Mouse (Mus musculus) hindbrain, embryonic 12.5 days (tissue): ENCODE measurements around the gene Gjb3. TPM values are rescaled to one million over a fixed set of nuclear protein-coding genes. Genes with fewer than 3 reads are reported as not detected.

Experiments used
- ATAC-seq: fragments of 200-750 bp; cut with Nextera tagmentation; 2 replicates; pipeline ENCODE4 v1.8.0; 2017; ENCODE audit warnings: moderate TSS enrichment; ENCODE audit not compliant: low FRiP score
- H3K27ac ChIP-seq: fragments of 300-500 bp; sonication (generic); 2 replicates; pipeline ENCODE4 v1.5.1; 2016; ENCODE audit warnings: mild to moderate bottlenecking
- H3K27me3 ChIP-seq: fragments of 300-500 bp; sonication (generic); 2 replicates; pipeline ENCODE4 v1.6.1; 2016; ENCODE audit warnings: mild to moderate bottlenecking
- H3K36me3 ChIP-seq: fragments of 300-500 bp; sonication (generic); 2 replicates; pipeline ENCODE4 v1.6.1; 2016; ENCODE audit warnings: mild to moderate bottlenecking
- H3K4me1 ChIP-seq: fragments of 300-500 bp; sonication (generic); 2 replicates; pipeline ENCODE4 v1.6.1; 2016
- H3K4me2 ChIP-seq: fragments of 300-500 bp; sonication (generic); replicated peaks from 2 replicates; pipeline ENCODE4 v1.6.1; 2016; ENCODE audit warnings: mild to moderate bottlenecking
- H3K4me3 ChIP-seq: fragments of 300-500 bp; sonication (generic); 2 replicates; pipeline ENCODE4 v1.5.1; 2016; ENCODE audit warnings: mild to moderate bottlenecking
- H3K9ac ChIP-seq: fragments of 300-500 bp; sonication (generic); 2 replicates; pipeline ENCODE4 v1.6.1; 2016; ENCODE audit warnings: mild to moderate bottlenecking, moderate library complexity
- H3K9me3 ChIP-seq: fragments of 300-500 bp; sonication (generic); replicated peaks from 2 replicates; pipeline ENCODE4 v1.6.1; 2016; ENCODE audit warnings: mild to moderate bottlenecking
- WGBS: fragments of 180-500 bp; shearing (Covaris S2); methylation state at CpG from one replicate; pipeline ENCODE4 v1.1.7; 2016; 5-methylcytosine and 5-hydroxymethylcytosine counted together
- polyA plus RNA-seq: library from polyadenylated mRNA; unstranded; fragments of >200 nt; fragmentation: Nextera tagmentation; extraction: Ambion mirVana; gene quantifications from 2 replicates; pipeline ENCODE4 v1.2.1, GENCODE M21; 2016

Gene Gjb3
- 0.33 and 0.46 TPM in 2 replicates for polyA plus RNA-seq

DNA sequence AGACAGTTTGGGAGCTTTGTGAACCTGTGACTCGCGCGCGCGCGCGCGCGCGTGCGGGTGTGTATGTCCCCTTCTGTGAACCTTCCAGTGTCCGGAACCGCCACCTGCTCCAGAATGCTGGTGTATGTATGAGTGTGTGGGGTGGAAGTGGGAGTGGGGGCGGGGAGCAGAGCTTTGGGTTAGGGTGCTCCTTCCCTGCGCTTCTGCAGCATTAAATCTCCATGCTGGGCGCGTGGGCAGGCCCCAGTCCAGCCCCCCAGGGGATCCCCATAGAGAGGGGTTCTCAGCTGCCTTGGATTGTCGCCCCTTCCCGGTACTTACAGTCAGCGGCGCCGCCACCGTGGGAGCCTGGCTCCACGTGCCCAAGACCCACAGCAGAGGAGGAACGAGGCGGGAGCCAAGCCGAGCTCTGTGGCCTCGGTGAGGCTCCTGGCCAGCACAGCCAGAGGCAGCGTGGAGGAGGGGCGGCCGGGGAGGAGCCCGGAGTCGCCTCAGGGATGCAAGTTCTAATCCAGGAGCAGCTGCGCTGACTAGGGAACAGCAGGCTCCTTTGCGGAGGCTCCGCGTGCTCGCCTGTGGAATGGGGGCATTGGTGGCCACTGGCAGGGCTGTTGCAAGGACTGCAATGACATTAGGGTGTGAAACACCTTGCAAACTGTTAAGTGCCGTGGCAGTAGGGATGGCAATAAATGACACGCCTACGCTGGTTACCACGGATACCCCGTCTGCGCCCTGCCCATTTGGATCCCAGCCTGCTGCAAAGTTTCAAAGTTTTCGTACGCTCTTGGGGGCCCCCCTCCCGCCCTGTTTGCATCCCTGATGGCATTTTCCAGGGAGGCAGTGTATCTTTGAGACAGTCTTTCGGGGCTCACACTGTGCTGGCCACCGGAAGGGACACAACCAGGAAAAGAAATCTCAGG lies at the start of gene Gjb3:
TSS of gene Gjb3 (minus strand) at position 664 of the 920 bp plus-strand sequence.
- Histone ChIP-seq H3K36me3 (no peaks in the 10 kb centered on the region), H3K27ac (no peak within 1 kb of the TSS), H3K4me1 (peaks cover 31% of the 10 kb centered on the region), H3K9ac (no peak within 1 kb of the TSS), H3K4me2 (peak within 1 kb of the TSS; percentile 46), H3K4me3 (peak within 1 kb of the TSS; percentile 23), H3K9me3 (no peaks in the 10 kb centered on the region), H3K27me3 (peaks cover 62% of the 10 kb centered on the region)
- ATAC-seq = peak; percentile 36; the same call in 1 of the 2 replicates
- 2% methylated on average over 49 of the region's 49 CpGs for WGBS

DNA sequence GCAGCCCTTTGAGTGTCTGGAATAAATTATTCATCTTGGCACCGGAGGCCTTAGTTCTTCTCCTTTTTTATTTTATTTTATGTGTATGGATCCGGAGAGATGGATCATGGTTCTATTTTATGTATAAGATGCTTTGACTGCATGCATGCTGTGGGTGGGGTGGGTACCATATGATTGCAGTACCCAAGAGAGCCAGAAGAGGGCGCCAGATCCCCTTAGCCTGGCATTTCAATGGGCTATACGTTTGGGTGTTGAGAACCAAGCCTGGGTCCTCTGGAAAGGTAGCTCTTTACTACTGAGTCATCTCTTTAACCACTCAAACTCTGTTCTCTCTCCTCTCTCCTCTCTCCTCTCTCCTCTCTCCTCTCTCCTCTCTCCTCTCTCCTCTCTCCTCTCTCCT lies 46.7 kb upstream of the Gjb3 start:
- ATAC-seq = no peak
- Histone ChIP-seq H3K4me1 (peaks cover 19% of the 10 kb centered on the region), H3K4me2 (no peak overlapping the region), H3K4me3 (no peak overlapping the region), H3K27ac (no peak overlapping the region), H3K36me3 (no peaks in the 10 kb centered on the region), H3K9ac (no peak overlapping the region), H3K9me3 (no peaks in the 10 kb centered on the region), H3K27me3 (peaks cover 2% of the 10 kb centered on the region)
- WGBS = 32% methylated on average over 4 of the region's 4 CpGs

DNA sequence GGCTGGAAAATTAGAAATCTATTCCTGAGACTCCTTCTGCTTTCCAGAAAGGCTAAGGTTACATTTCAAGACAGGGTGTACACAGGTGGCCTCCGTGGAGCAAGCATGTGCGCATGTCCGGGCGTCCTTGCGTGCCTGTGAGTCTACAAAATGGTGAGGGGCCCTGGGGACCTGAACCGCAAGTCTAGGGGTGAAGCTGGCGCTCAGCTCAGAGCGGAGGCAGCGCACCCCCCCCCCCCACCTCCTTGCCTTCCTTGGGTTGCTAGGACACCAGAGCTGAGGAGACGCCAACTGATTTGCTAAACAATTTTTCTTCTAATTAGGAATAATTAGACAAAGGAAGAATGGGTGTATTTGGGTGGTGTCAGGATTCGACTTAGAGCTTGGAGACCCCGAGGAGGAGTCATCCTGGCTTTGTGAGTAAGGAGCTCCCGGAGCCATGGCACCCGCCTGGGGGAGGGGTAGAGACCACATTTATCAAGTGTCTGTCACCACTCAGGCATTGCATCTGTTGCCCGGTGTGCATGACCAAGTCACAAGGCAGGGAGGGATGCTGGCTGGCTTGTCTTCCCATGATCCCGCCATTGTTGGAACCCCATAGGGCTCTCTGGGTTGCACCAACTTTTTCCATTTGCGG lies 45.0 kb upstream of the Gjb3 start:
- peaks cover 2% of the 10 kb centered on the region for H3K27me3 ChIP-seq
- no peak overlapping the region for H3K9ac ChIP-seq
- no peaks in the 10 kb centered on the region for H3K36me3 ChIP-seq
- WGBS = 50% methylated on average over 17 of the region's 17 CpGs
- no peak overlapping the region for H3K4me3 ChIP-seq
- no peaks in the 10 kb centered on the region for H3K9me3 ChIP-seq
- H3K27ac ChIP-seq = no peak overlapping the region
- peak; percentile 86 for ATAC-seq
- peak overlapping the region; percentile 13; the same call in 1 of the 2 replicates for H3K4me2 ChIP-seq
- peaks cover 19% of the 10 kb centered on the region for H3K4me1 ChIP-seq

DNA sequence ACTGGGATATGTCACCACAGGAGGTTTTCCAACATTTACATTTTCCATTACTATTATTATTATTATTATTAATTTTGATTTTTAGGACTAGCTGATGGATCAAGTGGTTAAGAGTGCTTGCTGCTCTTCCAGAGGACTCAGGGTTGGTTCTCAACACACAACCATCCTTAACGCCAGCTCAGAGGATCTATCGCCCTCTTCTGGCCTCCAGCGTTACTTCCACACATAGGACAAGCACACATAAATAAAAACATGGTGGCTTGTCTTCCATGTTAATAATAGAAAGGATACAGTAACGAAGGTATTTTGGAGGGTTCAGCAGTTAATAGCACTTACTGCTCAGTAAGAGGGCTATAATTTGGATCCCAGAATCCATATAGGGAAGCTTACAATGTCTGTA lies 44.0 kb upstream of the Gjb3 start:
- H3K36me3 ChIP-seq = no peaks in the 10 kb centered on the region
- H3K27ac ChIP-seq = no peak overlapping the region
- ATAC-seq = no peak
- no peak overlapping the region for H3K4me2 ChIP-seq
- H3K9me3 ChIP-seq = no peaks in the 10 kb centered on the region
- peaks cover 2% of the 10 kb centered on the region for H3K27me3 ChIP-seq
- H3K9ac ChIP-seq = no peak overlapping the region
- WGBS = 87% methylated on average over 4 of the region's 4 CpGs
- H3K4me3 ChIP-seq = no peak overlapping the region
- H3K4me1 ChIP-seq = peaks cover 19% of the 10 kb centered on the region

DNA sequence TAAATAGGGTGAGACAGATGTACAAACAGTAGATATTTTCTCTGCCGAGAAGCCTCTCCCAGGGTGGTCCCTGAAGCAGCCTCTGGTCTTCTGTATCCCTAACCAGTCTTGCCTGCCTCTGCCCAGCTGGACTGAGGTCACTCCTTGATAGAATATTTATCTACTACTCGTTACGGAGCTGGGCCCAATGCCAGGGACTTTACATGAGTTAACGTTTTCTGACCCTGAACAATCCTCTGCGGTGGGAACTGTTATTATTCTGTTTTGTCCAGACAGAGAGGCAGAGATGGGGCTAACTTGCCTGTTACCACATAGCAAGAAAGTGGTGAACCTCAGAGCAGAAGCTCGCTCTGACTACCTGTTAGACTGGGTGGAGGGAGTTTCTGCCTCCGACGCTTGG lies 42.8 kb upstream of the Gjb3 start:
- no peaks in the 10 kb centered on the region for H3K36me3 ChIP-seq
- peaks cover 24% of the 10 kb centered on the region for H3K4me1 ChIP-seq
- no peaks in the 10 kb centered on the region for H3K9me3 ChIP-seq
- peaks cover 9% of the 10 kb centered on the region for H3K27me3 ChIP-seq
- 57% methylated on average over 8 of the region's 8 CpGs for WGBS
- no peak overlapping the region for H3K9ac ChIP-seq
- no peak overlapping the region for H3K4me2 ChIP-seq
- H3K27ac ChIP-seq = no peak overlapping the region
- ATAC-seq = no peak
- H3K4me3 ChIP-seq = no peak overlapping the region

DNA sequence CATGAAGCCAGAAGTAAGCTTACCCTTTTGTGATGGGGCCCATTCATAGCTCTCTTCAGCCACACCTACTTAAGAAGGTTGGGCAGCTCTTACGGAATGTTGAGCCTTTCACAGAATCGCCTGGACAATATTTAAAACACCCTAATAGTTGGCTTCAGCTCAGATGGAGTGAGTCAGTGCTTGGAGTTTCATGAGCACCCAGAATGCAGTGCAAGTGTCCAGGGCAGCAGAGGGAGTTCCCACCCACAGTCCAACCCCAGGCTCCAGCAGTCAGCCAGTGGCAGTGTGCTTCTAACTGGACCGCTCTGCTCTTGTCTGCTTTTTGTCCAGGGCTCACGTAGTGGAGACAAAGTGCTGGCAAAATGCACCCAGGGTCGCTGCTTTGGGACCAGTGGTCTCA lies 40.9 kb upstream of the Gjb3 start:
- no peak overlapping the region for H3K9ac ChIP-seq
- H3K27me3 ChIP-seq = peaks cover 7% of the 10 kb centered on the region; the same call in 1 of the 2 replicates
- H3K9me3 ChIP-seq = no peaks in the 10 kb centered on the region
- H3K36me3 ChIP-seq = no peaks in the 10 kb centered on the region
- 73% methylated on average over 5 of the region's 5 CpGs for WGBS
- no peak overlapping the region for H3K4me2 ChIP-seq
- peaks cover 22% of the 10 kb centered on the region for H3K4me1 ChIP-seq
- no peak overlapping the region for H3K27ac ChIP-seq
- ATAC-seq = no peak
- no peak overlapping the region for H3K4me3 ChIP-seq

DNA sequence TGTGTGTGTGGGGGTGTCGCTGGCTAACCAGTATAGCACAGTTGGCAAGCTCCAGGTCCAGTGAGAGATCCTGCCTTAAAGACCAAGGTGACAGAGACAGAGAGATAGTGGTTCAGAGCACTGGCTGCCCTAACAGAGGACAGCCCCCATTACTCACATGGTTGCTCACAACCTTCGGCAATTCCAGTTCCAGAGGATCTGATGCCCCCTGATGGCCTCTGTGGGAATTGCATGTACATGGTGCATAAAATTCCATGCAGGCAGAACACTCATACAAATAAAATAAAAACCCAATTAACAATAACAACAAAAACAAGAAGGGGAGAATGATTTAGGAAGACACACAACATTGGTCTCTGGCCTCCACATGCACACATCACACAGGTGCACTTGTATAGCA lies 39.8 kb upstream of the Gjb3 start:
- H3K9me3 ChIP-seq = no peaks in the 10 kb centered on the region
- H3K4me2 ChIP-seq = no peak overlapping the region
- no peak for ATAC-seq
- H3K27me3 ChIP-seq = peaks cover 7% of the 10 kb centered on the region; the same call in 1 of the 2 replicates
- H3K36me3 ChIP-seq = no peaks in the 10 kb centered on the region
- H3K4me3 ChIP-seq = no peak overlapping the region
- WGBS = 50% methylated on average over 2 of the region's 2 CpGs
- no peak overlapping the region for H3K9ac ChIP-seq
- no peak overlapping the region for H3K27ac ChIP-seq
- peaks cover 20% of the 10 kb centered on the region for H3K4me1 ChIP-seq

DNA sequence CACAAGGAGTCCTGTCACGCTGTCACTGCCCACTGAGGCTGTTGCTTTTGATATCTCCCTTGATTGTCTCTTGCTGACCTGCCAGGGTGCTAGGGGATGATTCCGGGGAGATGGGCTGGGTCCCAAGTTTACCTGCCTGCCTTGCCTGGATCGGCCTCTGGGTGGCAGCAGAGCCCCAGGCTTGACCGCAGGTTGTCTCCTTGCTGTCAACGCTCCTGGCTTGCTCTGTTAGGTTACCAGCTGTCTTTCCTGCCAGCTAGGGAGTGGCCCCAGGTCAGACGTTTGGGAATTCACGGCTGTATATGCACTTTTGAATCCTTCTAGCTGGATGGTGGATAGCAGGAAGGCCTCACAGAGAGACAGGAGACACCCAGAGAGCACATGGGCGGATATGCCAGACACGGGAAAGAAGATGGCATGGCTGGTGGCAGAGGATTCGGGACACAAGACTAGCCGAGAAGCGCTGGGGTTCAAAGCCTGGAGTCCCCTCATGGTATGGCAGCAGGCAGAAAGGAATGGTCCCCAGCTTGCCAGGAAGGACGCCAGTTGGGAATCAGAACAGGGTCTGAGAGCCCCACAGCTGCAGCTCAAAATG lies 37.8 kb upstream of the Gjb3 start:
- WGBS = 30% methylated on average over 13 of the region's 13 CpGs
- 0 out of 2 replicates have a peak, but pooled peaks have one; percentile 9 for ATAC-seq
- H3K9ac ChIP-seq = no peak overlapping the region

DNA sequence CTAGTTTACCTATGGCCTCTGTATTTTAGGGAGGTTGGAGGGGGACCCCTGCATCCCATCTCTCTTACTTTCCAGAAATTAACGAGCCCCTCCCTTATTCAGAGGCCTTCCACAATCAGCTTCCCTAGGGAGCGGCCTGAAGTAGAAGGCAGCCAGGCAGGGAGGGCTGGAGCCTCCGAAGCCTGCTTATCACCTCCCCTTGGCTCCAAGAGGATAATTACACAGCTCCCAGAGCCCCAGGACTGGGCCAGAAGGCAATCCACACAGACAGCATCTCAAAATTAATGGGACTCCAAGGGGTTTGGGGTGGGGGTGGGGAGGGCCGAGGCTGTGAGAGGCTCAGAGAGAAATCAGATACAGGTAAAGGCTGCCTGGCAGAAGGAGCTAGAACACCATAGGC lies 35.2 kb upstream of the Gjb3 start:
- Histone ChIP-seq H3K4me2 (no peak overlapping the region), H3K9ac (no peak overlapping the region), H3K36me3 (no peaks in the 10 kb centered on the region), H3K4me1 (peaks cover 25% of the 10 kb centered on the region), H3K4me3 (no peak overlapping the region), H3K27me3 (0 out of 2 replicates have a peak, but pooled peaks cover 7% of the 10 kb centered on the region), H3K9me3 (no peaks in the 10 kb centered on the region), H3K27ac (peak overlapping the region; percentile 44)
- 20% methylated on average over 4 of the region's 4 CpGs for WGBS
- ATAC-seq = peak; percentile 73

More for the DNA sequence above, 37.8 kb upstream of the Gjb3 start:
- Histone ChIP-seq H3K27ac (no peak overlapping the region), H3K4me1 (peaks cover 27% of the 10 kb centered on the region), H3K4me3 (no peak overlapping the region), H3K9me3 (no peaks in the 10 kb centered on the region), H3K36me3 (no peaks in the 10 kb centered on the region), H3K27me3 (peaks cover 7% of the 10 kb centered on the region; the same call in 1 of the 2 replicates), H3K4me2 (no peak overlapping the region)

DNA sequence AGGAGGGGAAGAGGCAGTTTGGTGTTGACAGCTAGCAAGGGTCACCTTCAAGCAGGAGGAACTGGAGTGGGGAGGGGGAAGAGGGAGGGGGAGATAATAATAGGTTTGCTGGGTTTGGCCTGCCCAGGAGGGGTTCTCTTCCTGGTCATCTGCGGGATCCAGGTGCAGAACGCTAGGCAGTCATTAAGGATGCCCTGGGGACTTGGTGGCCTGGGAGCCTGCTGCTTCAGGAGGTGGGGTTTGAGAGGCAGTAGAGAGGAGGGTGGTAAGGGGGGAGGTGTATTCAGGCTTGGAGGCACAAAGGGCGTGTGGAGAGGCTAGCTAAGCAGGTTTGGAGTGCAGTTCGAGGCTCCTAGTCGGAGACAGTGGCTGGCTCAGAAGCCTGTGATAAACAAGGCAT lies 34.8 kb upstream of the Gjb3 start:
- H3K36me3 ChIP-seq = no peaks in the 10 kb centered on the region
- H3K4me1 ChIP-seq = peaks cover 25% of the 10 kb centered on the region
- peak; percentile 49 for ATAC-seq
- H3K9ac ChIP-seq = no peak overlapping the region
- WGBS = 18% methylated on average over 5 of the region's 5 CpGs
- H3K27ac ChIP-seq = peak overlapping the region; percentile 44
- H3K4me2 ChIP-seq = no peak overlapping the region
- 0 out of 2 replicates have a peak, but pooled peaks cover 7% of the 10 kb centered on the region for H3K27me3 ChIP-seq
- H3K4me3 ChIP-seq = no peak overlapping the region
- no peaks in the 10 kb centered on the region for H3K9me3 ChIP-seq

DNA sequence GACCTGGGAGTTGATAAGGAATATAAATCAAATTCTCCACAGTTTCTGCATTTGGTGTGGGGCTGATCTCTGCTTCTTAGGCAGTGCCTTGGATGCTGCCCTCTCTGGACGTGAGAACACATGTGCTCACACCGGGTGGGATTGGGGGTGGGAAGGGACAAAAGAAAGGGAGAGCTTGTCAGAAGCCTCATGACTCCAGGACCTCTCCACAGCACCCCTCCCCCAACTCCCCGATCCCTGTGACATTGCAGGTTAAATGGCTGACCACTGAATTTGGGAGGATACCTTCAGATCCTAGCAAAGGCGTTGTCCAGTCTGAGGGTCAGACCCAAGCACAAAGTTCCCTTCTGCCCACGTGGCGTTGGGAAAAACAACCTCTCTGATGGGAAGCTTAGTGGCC lies 33.8 kb upstream of the Gjb3 start:
- no peaks in the 10 kb centered on the region for H3K36me3 ChIP-seq
- H3K9me3 ChIP-seq = no peaks in the 10 kb centered on the region
- H3K4me1 ChIP-seq = peaks cover 25% of the 10 kb centered on the region
- no peak overlapping the region for H3K4me2 ChIP-seq
- peaks cover 12% of the 10 kb centered on the region for H3K27me3 ChIP-seq
- no peak for ATAC-seq
- no peak overlapping the region for H3K4me3 ChIP-seq
- no peak overlapping the region for H3K9ac ChIP-seq
- no peak overlapping the region for H3K27ac ChIP-seq
- WGBS = 64% methylated on average over 6 of the region's 6 CpGs

DNA sequence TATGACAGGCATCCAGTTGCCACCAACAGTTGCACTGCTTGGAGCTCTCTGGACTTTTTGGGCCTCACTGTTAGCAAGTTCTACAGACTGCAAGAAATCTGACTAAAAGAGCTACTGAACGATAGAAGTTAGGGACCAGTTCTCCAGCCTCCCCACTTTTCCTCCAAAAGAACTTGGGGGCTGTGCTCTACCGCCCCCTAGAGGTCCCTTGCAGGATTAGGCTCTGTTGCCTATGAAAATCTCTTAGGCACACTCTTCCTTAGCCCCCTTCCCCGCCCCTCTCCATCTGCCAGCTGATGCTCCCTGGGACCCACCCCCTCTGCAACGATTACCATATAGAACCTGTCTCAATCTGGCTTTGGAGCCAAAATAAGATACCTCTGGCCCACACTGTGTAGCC lies 32.7 kb upstream of the Gjb3 start:
- Histone ChIP-seq H3K4me1 (peaks cover 20% of the 10 kb centered on the region), H3K9ac (no peak overlapping the region), H3K4me3 (no peak overlapping the region), H3K9me3 (no peaks in the 10 kb centered on the region), H3K27ac (no peak overlapping the region), H3K4me2 (no peak overlapping the region), H3K36me3 (no peaks in the 10 kb centered on the region), H3K27me3 (peaks cover 6% of the 10 kb centered on the region)
- 64% methylated on average over 4 of the region's 4 CpGs for WGBS
- ATAC-seq = no peak
